Mouse (Mus musculus): ENCODE data around the gene Lmna.

Gene Lmna

DNA sequence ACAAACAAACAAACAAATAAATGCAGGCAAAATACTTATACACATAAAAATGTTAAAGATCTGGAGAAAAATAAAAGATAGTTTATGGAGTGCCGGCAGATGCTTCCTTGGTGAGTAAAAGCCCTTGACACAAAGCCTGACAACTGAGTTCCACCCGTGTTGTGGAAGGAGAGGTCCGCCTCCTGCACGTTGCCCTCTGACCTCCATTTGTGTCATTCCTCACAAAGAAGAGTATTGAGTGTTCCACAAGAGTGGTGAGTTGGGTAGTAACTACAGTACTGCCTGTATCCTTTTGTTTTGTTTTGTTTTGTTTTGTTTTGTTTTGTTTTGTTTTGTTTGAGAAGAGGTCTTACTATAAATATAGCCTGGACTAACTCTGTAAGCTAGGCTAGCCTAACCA is 10.2 kb downstream of the Lmna start:
- DNase-seq, result no peak

DNA sequence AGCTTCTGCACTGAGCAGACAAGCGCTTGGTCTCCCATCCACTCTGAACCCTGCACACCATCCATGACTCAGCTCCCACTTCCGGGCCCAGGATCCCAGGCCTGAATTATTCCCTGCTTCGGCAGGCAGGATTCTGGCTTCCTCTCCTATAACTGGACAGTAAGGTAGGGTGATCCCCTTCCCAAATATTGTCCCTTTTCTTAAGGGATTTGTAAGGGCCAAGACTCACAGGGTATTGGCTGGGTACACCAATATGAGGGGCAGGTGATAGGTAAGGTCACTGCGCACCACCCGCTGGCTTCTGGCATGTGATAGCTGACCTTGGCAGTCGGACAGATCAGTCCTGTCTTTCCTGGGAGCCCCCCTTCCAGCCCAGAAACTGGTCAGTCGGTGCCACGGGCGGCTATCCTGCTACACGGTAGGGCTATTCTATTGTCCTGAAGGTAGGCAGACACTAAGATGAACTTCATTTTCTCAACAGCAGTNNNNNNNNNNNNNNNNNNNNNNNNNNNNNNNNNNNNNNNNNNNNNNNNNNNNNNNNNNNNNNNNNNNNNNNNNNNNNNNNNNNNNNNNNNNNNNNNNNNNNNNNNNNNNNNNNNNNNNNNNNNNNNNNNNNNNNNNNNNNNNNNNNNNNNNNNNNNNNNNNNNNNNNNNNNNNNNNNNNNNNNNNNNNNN is 13.9 kb downstream of the Lmna start:
- DNase-seq, result peak in 1 of 2 experiments; percentile 50

DNA sequence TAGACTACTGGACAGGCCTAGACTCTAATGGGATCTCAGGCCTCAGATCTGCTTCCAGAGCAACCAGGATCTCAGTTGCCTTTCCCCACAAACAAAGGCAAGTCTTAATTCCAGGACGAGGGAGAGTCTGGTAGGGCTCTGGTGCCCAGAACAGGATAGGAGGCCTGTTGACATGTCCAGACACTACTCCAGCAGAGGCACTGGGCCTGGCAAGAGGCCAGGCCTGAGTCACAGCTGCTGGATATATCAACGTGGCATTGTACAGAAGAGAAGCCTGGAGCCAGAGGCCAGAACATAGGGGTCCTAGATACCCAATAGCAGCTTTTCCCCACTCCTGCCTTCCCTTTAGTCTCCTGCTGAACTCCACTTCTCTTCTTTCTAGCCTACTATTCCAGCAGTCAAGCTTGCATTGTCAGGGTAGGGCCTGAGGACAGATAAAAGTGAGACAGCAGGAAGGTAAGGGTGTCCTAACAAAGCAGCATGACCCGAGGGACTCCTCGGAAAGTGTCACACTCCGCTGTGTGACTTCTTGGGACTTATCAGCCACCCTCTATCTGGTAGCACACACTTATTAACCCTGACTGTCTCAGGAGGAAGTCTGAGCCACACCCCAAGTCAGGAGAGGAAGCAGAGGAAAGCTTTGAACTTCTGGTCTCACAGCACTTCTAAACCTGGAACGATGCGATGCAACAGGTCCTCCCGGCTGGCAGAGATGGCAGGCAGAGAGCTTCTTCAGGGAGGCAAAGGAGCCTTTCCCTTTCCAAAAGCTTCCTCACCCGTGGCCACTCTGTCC is 14.7 kb downstream of the Lmna start:
- no peak for DNase-seq

DNA sequence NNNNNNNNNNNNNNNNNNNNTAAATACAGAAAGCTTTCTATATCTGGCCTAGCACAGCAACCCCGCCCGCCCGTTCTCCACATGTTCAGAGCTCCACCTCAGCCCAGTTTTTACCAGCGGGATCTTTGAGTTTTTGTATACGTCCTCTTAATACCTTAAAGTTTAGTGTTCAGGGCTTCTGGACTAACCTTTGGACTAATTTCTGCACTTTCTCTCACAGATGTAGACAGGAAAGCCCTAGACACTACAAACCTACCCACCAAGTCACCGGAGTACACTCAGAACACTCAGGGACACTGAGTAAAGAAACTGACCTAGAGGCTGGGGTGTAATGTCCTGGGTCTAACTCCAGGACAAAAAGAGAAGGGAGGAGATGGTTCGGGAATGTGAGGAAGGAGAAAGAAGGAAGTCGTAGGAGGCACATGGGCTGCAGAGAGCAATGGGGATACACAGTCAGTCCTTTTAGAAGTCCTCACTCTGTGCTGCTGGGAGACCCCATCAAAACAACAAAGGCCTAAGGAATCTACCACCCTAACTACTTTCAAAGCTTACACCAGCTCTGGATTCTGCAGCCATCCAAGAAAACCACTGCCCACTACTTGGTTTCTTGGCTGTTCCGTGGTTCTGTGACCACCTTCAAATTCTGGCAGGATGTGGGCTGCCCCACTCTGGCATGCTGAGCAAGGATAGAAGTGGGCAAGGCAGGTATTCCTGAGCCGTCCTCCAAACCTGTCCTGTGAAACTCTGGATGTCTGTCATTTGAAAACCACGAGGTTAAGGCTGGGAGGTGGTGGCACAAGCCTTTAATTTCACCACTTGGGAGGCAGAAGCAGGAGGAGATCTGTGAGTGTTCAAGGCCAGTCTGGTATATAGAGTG is 15.8 kb downstream of the Lmna start:
- DNase-seq, result no peak

DNA sequence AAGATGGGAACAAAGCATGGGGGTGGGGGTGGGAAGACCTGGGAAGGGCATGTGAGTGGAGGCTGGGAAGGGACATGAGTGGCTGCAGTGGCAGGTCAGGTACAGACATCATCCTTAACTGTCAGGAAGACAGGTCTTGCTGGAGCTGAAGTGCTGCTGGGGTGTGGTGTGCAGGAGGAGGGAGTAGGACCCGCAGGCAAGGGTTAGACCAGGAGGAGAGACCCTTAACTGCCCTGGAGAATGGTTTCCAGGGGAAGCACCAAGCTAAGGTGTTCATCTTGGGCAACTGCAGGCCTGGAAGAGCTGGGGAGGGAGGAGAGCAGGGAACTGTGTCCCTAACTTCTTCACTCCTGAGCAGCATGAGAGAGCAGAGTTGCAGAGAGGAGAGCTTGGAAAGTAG is 22.4 kb downstream of the Lmna start:
- DNase-seq, result no peak

DNA sequence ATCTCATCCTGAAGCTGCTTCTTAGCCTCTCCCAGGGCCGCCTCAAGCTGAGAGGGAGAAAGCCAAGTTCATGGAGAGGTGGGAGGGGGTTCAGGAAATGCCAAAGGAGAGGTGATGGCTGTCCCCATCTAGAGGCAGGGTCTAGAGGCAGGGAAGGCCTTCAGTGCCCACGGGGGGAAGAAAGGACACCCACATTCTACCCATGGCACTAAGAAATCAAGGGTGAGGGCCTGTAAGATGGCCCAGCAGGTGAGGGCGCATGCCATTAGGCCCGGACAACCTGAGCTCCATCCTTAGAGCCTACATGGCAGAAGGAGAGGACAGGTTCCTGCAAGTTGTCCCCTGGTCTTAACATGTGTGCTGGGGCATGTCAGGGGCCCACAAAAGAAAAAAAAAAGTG is 22.9 kb downstream of the Lmna start:
- DNase-seq, result no peak

DNA sequence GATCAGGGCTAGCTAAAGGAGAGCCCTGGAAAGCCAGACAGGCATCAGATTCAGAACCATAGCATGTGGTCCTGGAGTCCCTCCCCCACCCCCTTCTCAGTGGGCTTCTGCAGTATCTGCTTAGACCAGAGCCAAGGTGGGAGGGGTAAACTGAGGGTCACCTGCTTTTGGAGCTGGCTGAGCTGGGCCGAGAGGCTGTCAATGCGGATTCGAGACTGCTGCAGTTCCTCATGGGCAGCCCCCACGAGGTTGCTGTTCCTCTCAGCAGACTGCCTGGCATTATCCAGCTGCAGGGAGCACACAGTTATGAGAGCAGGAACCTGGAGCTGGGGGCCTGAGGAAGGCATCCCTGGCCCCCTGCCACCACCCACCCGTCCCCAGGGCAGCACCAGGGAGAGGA is 23.7 kb downstream of the Lmna start:
- DNase-seq, result no peak

DNA sequence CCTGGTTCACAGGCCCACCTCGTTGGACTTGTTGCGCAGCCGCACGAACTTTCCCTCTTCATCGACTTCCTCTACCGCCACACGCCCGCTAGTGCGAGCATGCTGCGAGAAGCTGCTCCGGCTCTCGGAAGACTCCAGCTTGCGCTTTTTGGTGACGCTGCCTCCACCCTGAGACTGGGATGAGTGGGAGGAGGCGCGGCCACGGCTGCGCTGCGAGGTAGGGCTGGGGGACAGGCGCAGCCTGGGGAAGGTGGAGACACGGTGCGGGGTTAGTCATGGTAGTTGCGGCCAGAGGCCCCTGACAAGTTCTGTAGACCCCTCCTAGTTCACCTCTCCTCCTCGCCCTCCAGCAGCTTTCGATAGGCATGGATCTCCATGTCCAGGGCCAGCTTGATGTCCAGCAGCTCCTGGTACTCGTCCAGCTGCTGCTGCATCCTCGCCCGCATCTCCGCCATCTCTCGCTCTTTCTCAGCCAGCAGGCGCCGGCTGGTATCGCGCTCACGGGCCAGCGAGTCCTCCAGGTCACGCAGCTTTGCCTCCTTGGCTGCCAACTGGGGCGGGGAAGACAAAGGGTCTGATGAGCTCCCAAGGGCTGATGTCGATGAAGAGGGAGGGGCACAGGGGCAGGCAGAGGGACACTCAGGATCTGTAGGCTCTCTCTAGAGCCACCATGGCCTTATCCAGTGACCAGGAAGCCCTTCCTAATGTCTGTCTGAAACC is 25.0 kb downstream of the Lmna start:
- DNase-seq, result peak; percentile 58 to 72

DNA sequence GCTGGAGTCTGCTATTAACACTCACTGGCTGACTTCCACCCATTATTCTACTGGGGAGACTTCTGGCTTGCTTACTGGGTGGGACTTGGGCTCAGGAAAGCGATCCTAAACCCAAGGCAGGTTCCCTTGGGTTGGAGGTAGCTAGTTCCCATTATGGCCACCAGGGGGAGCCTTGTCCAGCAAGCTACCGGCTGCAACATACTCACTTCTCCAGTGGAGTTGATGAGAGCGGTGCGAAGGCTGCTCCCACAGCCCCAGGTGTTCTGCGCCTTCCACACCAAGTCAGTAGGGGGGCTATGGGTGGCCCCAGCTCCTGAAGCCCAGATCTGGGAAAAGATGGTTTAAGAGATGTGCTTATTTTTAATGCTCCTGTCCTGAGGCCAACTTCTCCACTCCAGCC is 26.1 kb downstream of the Lmna start:
- peak; percentile 89 to 93 for DNase-seq

DNA sequence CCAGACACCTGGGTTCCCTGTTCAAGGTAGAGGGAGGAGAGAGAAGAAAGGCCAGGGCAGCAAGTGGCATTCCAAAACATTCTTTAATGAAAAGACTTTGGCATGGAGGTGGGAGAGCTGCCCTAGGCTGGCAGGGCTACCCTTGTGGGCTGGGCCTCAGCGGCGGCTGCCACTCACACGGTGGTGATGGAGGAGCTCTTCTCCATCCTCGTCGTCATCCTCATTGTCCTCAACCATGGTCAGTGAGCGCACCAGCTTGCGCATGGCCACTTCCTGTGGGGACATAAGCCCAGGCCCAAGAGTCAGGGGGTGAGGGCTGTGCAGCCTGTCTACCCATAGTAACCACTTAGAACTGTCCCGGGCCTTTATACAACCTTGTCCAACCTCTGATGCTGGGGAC is 26.6 kb downstream of the Lmna start:
- no peak for DNase-seq

DNA sequence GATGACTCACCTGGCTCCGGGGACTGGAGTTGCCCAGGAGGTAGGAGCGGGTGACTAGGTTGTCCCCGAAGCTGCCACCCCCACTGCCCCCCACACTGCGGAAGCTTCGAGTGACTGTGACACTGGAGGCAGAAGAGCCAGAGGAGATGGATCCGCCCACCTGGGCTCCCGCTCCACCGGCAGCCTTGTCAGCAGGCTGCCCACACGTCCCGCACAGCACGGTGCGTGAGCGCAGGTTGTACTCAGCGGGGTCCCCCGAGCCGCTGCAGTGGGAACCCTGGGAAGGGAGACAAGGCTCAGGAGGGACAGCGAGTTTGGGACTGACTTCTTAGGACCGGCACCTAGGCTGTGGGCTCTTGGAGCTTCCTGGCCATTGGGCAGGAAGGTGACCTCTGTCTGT is 27.4 kb downstream of the Lmna start:
- DNase-seq, result no peak

DNA sequence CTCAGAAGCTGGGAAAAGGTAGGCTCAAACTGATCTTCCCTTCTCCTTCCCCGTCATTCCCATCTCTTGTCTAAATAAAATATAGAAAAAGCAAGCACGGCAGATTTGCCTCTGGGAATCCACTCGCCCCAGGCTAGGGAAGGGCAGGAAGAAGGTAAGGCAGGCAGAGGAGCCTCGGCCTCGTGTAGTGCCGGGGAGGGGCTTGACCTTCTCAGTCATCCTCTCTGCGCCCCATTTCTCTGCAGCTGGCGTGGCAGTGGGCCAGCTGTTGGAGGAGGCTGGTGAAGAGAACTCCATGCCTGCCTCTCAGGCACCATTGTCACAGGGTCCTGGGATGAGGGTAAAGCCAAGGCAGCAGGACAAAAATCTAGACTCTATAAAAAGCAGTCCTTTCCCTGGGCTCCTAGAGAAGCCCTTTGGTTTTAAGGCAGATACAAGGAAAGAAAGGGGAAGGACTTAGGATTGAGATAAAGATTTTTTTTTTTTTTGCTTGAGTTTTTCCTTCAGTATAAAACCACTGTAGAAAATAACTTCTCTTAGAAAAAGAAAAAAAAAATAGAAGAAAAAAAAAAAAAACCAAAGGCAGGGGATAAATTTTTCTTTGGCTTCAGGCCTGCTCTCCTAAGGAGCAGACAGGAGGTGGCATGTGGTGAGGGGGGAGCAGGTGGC is 28.2 kb downstream of the Lmna start:
- no peak for DNase-seq

DNA sequence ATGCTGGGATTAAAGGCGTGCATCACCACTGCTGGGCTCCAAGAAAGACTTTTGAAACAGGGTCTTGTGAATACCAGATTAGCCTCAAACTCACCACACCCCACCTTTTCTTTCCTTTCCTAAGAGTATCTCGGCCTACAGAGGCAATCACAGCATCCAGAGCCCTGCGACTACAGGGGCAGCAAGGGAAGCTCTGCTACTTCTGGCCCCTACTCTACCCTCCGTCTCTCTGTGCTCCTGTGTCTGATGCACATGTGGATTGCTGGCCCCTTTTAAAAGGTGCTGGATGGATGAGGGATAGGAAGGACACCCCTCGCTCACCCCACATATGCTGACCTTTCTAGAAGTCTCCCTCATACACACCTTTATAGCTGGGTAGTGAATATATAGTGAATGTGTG is 29.1 kb downstream of the Lmna start:
- no peak for DNase-seq

DNA sequence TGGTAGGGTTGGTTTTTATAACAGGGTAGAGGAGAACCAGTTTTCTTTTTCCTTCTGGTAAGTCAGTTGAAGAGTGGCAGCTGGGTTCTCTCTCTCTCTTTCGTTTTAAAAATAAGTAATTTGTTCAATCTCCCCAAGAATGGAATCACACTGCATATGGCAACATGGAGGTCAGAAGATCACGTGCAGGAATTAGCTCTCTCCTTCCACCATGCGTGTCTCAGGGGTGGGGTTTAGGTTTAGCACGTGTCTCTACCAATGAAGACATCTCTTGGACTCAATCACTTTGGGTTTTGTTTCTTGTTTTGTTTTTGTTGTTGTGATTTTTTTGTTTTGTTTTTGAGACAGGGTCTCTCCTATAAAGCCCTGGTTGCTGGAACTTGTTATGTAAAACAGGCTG is 29.9 kb downstream of the Lmna start:
- DNase-seq, result no peak

DNA sequence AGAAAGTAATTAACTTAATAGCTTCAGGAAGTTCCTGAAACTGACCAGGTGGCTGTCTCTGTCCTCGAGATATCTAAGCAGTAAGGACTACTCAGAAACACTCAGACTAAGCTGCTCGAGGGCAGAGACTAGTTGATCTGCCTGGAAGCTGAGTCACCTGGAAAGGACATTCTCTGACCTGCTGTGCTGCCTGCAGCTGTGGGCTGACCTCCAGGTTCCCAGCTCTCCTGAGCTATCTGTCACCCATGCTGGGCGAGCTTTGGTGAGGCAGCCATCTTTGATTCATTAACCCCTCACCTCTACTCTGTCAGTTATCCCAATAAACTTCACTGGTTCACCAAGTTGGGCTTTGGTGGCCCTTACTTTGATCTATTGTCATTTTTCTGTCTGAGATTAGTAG is 30.6 kb downstream of the Lmna start:
- no peak for DNase-seq

DNA sequence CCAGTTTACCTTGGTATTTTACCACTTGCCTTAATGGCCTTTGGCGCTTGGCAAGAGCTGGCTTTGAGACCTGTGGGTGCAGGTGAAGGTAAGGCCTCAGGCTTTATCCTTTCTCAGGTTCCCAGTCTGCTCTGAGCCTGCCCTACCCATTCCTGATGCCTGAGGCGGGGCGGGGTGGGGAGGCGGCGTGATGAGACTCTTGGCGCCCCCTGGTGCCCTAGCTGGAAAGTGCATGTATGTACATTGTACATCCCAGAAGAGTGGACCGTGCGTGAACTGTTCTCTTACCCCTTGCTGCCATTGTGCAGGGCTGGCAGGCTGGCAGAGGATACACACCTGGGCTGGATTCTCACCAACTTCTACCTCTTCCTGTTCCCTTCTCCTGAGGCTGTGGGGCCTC is 32.0 kb downstream of the Lmna start:
- DNase-seq, result peak; percentile 90 to 95

DNA sequence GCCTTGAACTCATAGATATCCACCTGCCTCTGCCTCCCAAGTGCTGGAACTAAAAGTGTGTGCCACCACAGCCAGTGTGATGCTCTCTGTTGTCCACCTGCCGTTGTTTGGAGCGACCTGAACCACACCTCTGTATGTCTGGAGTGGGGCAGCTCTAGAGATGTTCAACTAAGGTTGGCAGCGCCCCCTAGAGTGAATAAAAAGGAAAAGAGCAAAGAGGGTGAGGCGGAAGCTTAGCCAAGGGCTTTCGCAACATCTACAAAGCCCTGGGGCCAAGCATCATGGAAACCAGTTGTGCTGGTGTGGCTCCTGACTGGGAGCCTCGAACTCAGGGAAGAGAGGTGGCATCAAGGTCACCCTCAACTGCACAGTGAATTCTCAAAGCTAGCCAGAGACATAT is 33.4 kb downstream of the Lmna start:
- DNase-seq, result no peak

DNA sequence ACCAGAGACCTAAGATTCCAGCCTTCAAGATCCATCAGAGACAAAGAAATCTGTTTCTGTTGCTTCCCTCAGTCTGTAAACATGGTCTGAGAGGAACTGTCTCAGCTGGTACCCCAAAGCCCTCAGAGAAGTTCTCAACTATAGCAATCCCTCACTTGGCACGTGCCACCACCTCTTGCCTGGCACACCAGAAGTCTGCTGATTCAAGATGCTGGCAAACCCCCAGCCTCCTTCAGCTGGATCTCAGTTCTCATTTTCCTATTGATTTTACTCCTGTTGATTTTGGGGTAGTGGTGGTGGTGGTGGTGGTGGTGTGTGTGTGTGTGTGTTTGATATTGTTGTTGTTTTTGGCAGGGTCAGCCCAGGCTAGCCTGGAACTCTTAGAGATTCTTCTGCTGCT is 36.2 kb downstream of the Lmna start:
- DNase-seq, result no peak

DNA sequence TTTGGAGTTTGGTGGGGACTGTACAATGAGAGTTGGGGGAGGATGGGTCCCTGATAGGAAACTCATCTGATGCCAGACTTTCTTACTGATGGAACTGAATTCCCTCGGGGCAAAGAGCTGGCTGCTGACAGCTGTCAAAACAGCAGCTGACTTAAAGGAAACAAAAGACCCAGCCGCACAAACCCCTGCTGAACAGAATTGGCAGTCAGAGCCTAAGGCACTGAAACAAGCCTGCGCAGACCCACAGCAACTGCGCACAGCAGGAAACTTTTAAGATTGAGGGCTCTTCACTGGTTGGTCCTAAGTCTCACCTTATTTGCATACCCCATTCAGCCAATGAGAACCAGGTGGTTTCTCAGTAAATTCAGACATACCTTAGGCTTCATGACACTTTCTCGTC is 36.7 kb downstream of the Lmna start:
- no peak for DNase-seq

DNA sequence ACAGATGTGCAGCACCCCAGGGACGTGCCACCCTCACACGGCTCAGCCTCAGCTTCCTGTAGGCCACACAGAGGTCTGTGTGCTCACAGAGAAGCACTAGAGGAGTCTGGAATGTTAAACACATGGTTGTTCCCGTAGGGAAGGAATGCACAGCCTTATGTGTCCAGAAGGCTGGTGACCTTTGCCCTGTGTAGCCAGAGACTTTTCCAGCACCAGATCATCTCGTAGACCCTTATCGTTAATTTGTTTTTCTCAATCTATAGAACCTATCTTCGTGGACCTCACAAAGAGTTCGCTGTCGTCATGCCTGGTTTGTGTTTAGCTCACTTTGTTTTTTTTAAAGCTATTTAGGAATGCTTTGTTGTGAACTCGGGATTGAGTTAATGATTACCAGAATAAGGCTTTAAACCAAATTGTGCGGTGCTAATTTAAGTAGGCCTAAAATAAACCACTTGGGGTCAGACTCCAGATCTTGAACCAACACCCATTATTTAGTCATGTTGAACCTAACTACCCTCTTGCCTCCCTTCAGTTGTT is 38.7 kb downstream of the Lmna start:
- no peak for DNase-seq

DNA sequence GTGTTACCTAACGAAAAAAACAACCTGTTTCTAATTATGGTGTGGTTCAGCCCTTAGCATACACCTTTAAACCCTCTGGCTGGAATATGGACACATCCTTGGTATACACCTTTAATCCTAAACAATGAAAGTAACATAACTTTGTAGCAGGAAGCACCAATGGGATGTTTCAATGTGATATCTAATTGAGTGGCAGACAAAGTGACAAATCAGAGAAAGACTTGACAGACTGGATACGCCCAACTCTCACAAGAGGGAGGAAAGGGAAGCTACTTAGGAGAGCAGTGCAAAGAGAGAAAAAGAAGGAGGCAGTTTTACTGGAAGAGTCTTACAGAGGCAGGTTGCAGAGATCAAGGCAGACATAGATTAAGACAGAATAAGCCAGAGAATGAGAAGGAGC is 40.3 kb downstream of the Lmna start:
- no peak for DNase-seq

Measured in cerebellum, postnatal 14 days (tissue).